Mouse (Mus musculus): ENCODE measurements around the gene Dbx1. TPM values are rescaled to one million over a fixed set of nuclear protein-coding genes. Genes with fewer than 3 reads are reported as not detected.

Gene Dbx1
- polyA plus RNA-seq, 1 experiment, result not detected

DNA sequence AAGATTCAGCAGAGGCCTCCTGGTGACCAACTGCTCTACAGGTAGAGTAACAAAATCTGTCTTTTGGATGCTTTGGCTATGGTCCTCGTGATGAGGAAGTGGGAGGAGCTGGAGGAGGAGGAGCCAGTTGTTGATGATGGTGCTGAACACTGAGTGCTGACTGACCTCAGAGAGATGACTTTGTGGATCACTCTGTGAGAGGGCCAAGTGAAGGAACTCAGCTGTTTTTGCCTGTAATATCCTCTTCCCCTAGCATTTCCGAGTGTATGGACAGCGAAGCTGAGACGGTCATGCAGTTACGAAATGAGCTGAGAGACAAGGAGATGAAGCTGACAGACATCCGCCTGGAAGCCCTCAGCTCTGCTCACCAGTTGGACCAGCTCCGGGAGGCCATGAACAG is 54.1 kb downstream of the Dbx1 start:
- Histone ChIP-seq H3K79me2 (ENCODE audit: control insufficient read depth, insufficient read depth) (no peaks in the 10 kb centered on the region), H3ac (ENCODE audit: control insufficient read depth, insufficient read length) (no peak overlapping the region), H3K4me3 (no peak overlapping the region), H3K27me3 (ENCODE audit: control insufficient read depth, insufficient read depth, insufficient read length) (no peaks in the 10 kb centered on the region), H3K4me2 (ENCODE audit: low read depth) (no peak overlapping the region), H3K36me3 (ENCODE audit: control insufficient read depth, insufficient read depth) (no peaks in the 10 kb centered on the region)
- no peak for TF ChIP-seq MYOD1 (IDR thresholded peaks at IDR 0.05; ENCODE audit: control insufficient read depth in 1 of 3, insufficient read length in 2 of 3, low read depth in 2 of 3)

DNA sequence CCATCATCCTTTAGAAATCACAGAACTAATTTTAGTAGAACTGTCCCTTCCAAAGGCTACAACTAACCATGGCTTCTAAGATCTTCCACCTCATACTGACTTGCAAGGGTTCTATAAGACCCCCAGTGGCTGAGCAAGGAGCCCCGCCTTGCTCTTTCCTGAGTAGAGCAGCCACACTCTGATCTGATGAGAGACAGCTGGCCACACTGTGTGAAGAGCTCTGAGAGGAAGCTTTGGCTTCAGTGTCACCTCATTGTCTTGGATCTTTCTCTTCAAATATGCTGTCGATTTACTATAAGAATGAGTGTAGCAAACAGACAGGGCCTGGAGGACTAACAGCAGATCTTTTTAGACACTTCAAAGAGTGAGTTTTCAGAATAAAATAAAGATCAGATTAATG is 54.7 kb downstream of the Dbx1 start:
- TF ChIP-seq POLR2A (IDR thresholded peaks at IDR 0.05; ENCODE audit: insufficient read length, low read depth), result no peak
- no peak for TF ChIP-seq SRF (IDR thresholded peaks at IDR 0.05; ENCODE audit: control insufficient read depth, insufficient read length, low read depth)
- TF ChIP-seq CEBPB (IDR thresholded peaks at IDR 0.05; ENCODE audit: insufficient read depth, poor library complexity, severe bottlenecking), result no peak
- Histone ChIP-seq H3K27me3 (ENCODE audit: control insufficient read depth, insufficient read depth, insufficient read length) (no peaks in the 10 kb centered on the region), H3K79me2 (ENCODE audit: control insufficient read depth, insufficient read depth) (no peaks in the 10 kb centered on the region), H3K4me2 (ENCODE audit: low read depth) (no peak overlapping the region), H3ac (ENCODE audit: control insufficient read depth, insufficient read length) (no peak overlapping the region), H3K36me3 (ENCODE audit: control insufficient read depth, insufficient read depth) (no peaks in the 10 kb centered on the region), H3K4me3 (no peak overlapping the region)

Other genes with a start within 250 kb of the Dbx1 start
- gene Htatip2, start 122.3 kb upstream of the Dbx1 start, polyA plus RNA-seq (2012; fragmentation: generic; extraction: Trizol), result 2.9 TPM
- gene Prmt3, start 141.5 kb upstream of the Dbx1 start, polyA plus RNA-seq (2012; fragmentation: generic; extraction: Trizol), result 20.3 TPM